Mouse (Mus musculus): ENCODE measurements around the gene Trpm4. TPM values are rescaled to one million over a fixed set of nuclear protein-coding genes. Genes with fewer than 3 reads are reported as not detected.
A peak's percentile ranks its signal among the peaks of the same experiment; 100 is the strongest.

Gene Trpm4
- total RNA-seq, 2 experiments from 2014 or later, result 18.5 to 24.6 TPM

DNA sequence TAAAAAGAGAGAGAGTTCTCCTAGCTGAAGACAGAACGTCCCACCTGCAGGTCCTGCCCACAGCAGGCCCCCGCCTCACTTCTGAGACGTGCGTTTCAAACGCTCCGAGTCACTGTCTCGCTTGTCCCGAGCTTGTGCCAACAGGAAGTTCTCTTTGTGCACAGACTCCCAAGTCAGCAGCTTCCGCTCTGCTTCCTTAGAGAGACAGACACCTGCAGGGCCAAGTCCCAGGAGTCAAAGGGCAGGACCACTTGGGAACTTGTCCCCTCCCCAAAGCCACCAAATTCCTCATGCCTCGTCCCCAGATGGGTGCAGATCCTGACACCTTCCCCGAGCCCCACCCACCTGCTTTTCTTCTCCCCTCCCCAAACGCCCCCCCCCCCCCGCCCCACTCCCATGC, 28.7 kb downstream of the Trpm4 start:
- Histone ChIP-seq H3K4me3 (0 out of 2 replicates have a peak overlapping the region, but pooled peaks have one; percentile 5), H3K27ac (no peak overlapping the region)
- intact Hi-C loops (cut with DNase I), result loop anchor here (5.0 kb wide), 2 partner anchors 57 to 92 kb away; partner anchors contain the start of gene Snrnp70
- no peak for DNase-seq (ENCODE audit: extremely low spot score in 1 of 2, low spot score in 2 of 2)
- TF ChIP-seq CTCF (IDR thresholded peaks at IDR 0.05), result no peak

GRCm38 (mm10) chr7:45302626-45303025, 31.0 kb downstream of the Trpm4 start:
- intact Hi-C loops (cut with DNase I), result no loop called here
- no peak overlapping the region for H3K27ac ChIP-seq
- DNase-seq (ENCODE audit: extremely low spot score in 1 of 2, low spot score in 2 of 2), result no peak
- TF ChIP-seq CTCF (IDR thresholded peaks at IDR 0.05), result no peak
- H3K4me3 ChIP-seq, result no peak overlapping the region

GRCm38 (mm10) chr7:45300270-45300669, 33.3 kb downstream of the Trpm4 start:
- H3K27ac ChIP-seq, result peak overlapping the region; percentile 70
- DNase-seq (ENCODE audit: extremely low spot score in 1 of 2, low spot score in 2 of 2), result peak; percentile 62 to 80
- no peak overlapping the region for H3K4me3 ChIP-seq
- peak; percentile 73 for TF ChIP-seq CTCF (IDR thresholded peaks at IDR 0.05)
- intact Hi-C loops (cut with DNase I), result loop anchor here (2.0 kb wide), 1 partner anchor 41 kb away; no protein-coding TSS in a partner anchor

DNA sequence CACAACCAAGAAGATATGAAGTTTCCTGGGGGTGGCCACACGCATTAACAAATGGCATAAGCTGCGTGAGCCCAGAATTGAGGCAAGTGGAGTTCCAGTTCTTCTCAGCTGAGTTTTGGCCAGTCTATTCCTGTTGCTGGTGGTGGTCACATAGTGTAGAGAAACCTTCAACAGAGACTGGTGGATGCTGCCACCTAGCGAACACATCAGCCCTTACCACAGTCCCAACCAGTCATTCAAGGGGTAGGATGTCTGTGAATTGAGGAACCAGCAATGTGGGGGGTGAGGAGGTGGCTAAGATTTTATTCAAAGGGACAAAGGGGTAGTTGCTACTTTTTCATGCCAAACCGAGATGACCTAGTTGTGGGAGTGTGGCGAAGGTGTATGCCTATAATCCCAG, 33.8 kb downstream of the Trpm4 start:
- TF ChIP-seq CTCF (IDR thresholded peaks at IDR 0.05), result peak; percentile 68
- intact Hi-C loops (cut with DNase I), result loop anchor here (1.0 to 5.0 kb wide), 4 partner anchors 41 to 217 kb away; no protein-coding TSS in a partner anchor
- Histone ChIP-seq H3K27ac (peak overlapping the region; percentile 70), H3K4me3 (no peak overlapping the region)
- DNase-seq (ENCODE audit: extremely low spot score in 1 of 2, low spot score in 2 of 2), result peak; percentile 64 to 69

GRCm38 (mm10) chr7:45297563-45297962, 36.0 kb downstream of the Trpm4 start:
- no peak overlapping the region for H3K4me3 ChIP-seq
- intact Hi-C loops (cut with DNase I), result loop anchor here (5.0 kb wide), 2 partner anchors 90 to 215 kb away; no protein-coding TSS in a partner anchor
- no peak for TF ChIP-seq CTCF (IDR thresholded peaks at IDR 0.05)
- DNase-seq (ENCODE audit: extremely low spot score in 1 of 2, low spot score in 2 of 2), result no peak
- H3K27ac ChIP-seq, result peak overlapping the region; percentile 44

GRCm38 (mm10) chr7:45296626-45297025, 37.0 kb downstream of the Trpm4 start:
- no peak for DNase-seq (ENCODE audit: extremely low spot score in 1 of 2, low spot score in 2 of 2)
- no peak for TF ChIP-seq CTCF (IDR thresholded peaks at IDR 0.05)
- intact Hi-C loops (cut with DNase I), result loop anchor here (5.0 kb wide), 2 partner anchors 89 to 214 kb away; no protein-coding TSS in a partner anchor

DNA sequence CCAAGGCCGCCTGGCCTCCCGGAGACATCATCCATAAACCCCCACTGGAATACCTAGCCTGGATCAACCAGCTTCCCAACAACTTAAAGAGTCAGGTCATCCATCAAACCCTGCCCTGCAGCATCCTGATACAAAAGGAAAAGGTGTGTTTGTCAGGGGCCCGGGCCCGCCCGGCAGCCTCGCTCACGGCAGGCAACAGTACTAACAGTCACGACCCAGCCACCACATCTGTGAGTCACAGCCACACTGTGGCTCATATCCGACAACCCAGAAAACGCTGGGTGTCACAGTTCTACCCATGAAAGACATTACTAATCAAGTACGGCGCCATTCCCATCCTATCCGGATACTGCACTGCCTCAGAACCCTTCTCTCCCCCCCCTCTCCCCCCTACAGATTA, 47.1 kb downstream of the Trpm4 start:
- no peak overlapping the region for H3K4me3 ChIP-seq
- no peak overlapping the region for H3K27ac ChIP-seq
- intact Hi-C loops (cut with DNase I), result no loop called here
- no peak for TF ChIP-seq CTCF (IDR thresholded peaks at IDR 0.05)
- no peak for DNase-seq (ENCODE audit: extremely low spot score in 1 of 2, low spot score in 2 of 2)

More at GRCm38 (mm10) chr7:45296626-45297025, 37.0 kb downstream of the Trpm4 start:
- Histone ChIP-seq H3K4me3 (no peak overlapping the region), H3K27ac (no peak overlapping the region)

- H3K4me3 ChIP-seq, result peak within 1 kb of the TSS; percentile 45
- H3K27ac ChIP-seq, result peak within 1 kb of the TSS; percentile 45
- DNase-seq (ENCODE audit: extremely low spot score in 1 of 2, low spot score in 2 of 2), result peak; percentile 70 to 83
- intact Hi-C loops (cut with DNase I), result no loop called here
- peak; percentile 85 for TF ChIP-seq CTCF (IDR thresholded peaks at IDR 0.05)
These were observed 56.3 kb downstream of the Trpm4 start, which contains the start of gene Slc6a21 for GRCm38 (mm10) chr7:45277136-45277760. TSS of gene Slc6a21 (plus strand) at chr7:45277513.

DNA sequence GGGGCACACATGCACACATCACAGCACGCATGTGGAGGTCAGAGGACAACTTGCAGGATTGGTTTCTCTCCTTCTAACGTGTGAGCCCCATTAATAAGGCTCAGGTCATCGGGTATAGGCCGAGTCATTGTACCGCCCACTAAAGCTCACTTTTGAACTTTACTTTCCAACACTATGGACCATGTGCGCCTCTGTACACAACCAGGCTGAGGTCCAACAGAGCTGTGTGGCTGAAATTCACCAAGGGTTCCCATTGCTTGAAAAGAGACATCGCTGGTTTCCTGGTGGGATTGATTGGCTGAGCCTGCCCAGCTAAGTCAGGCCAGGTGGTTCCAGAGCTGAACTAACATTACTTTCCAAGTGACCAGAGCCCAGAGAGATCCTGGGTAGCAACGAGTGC, 59.9 kb downstream of the Trpm4 start:
- no peak for DNase-seq (ENCODE audit: extremely low spot score in 1 of 2, low spot score in 2 of 2)
- no peak overlapping the region for H3K27ac ChIP-seq
- H3K4me3 ChIP-seq, result no peak overlapping the region
- TF ChIP-seq CTCF (IDR thresholded peaks at IDR 0.05), result no peak
- intact Hi-C loops (cut with DNase I), result no loop called here

- H3K4me3 ChIP-seq, result no peak overlapping the region
- no peak for DNase-seq (ENCODE audit: extremely low spot score in 1 of 2, low spot score in 2 of 2)
- intact Hi-C loops (cut with DNase I), result no loop called here
- H3K27ac ChIP-seq, result no peak overlapping the region
- no peak for TF ChIP-seq CTCF (IDR thresholded peaks at IDR 0.05)
These were observed 60.7 kb downstream of the Trpm4 start for GRCm38 (mm10) chr7:45272786-45273412.

GRCm38 (mm10) chr7:45265518-45265917, 68.1 kb downstream of the Trpm4 start:
- no peak for TF ChIP-seq CTCF (IDR thresholded peaks at IDR 0.05)
- Histone ChIP-seq H3K4me3 (no peak overlapping the region), H3K27ac (no peak overlapping the region)
- intact Hi-C loops (cut with DNase I), result no loop called here
- no peak for DNase-seq (ENCODE audit: extremely low spot score in 1 of 2, low spot score in 2 of 2)

DNA sequence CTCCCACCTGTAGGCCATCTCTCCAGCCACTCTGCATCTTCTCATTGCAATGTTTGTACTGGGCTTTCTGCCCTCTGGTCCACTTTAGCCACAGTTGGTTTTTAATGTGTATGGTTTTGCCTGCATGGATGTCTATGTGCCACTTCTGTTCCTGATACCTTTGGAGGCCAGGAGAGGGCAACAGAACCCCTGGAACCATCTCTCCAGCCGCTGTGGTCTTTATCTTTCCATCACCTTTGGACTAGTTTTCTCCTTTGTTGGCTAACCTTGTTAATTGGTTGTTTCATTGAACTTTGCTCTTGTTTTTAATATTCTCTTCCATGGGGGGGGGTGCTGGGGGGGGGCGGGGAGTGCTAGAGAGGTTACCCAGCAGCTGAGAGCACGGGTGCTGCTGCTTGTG, 69.2 kb downstream of the Trpm4 start:
- intact Hi-C loops (cut with DNase I), result no loop called here
- H3K4me3 ChIP-seq, result no peak overlapping the region
- H3K27ac ChIP-seq, result no peak overlapping the region
- TF ChIP-seq CTCF (IDR thresholded peaks at IDR 0.05), result no peak; the same call in 1 of the 2 replicates
- DNase-seq (ENCODE audit: extremely low spot score in 1 of 2, low spot score in 2 of 2), result no peak

Data from left cerebral cortex, adult 2 months (tissue).